Mouse (Mus musculus): Measurements from ENCODE around the gene Cnpy1.

Cnpy1 gene

DNA sequence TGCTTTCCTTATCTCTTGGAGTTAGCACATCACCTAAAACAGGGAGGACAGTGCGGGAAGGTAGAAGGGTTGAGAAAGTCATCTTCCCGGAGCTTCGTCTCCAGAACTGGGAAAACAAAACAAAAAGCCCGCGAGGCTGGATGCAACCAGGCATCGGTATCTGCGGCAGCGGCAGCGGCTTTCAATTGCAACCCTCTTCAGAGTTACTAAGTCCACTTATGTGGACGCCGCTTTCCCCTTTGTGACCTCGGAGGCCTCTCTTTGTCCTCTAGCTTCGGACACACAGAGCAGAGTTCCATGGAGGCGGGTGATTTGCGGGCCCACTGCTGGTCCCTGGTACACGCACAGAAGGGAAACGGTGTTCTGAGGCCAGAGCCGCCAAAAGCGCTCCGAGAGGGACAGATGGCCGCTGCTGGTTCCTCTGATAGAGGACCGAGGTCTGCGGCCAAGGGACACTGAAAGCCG lies 83.6 kb downstream of the Cnpy1 start:
- DNase-seq = no peak

DNA sequence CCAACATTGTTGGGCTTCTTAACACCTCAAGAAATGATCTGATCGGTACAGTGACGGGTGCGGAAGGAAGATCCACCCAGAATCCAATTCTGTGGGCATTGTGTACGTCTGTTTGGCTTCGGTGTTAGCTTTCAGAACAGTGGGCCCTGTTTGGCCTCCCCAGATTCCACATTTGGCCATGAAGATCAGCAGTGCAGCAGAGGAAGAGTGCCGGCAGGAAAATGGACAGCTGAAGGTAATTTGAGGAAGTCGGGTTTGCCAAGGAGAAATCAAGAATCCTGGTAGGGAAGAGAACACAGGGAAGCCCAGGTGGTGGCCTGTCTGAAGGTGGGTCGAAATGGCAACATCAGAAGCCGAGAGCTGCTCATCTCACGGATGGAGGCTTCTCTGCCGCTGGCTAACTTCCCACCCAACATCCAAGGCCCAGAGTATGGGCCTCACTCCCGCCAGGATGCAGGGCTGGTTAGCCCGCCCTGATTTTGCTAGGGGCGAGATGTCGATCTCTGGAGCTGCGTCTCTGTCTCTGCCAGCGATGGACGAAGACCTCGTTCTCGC lies 84.1 kb downstream of the Cnpy1 start:
- no peak for DNase-seq

DNA sequence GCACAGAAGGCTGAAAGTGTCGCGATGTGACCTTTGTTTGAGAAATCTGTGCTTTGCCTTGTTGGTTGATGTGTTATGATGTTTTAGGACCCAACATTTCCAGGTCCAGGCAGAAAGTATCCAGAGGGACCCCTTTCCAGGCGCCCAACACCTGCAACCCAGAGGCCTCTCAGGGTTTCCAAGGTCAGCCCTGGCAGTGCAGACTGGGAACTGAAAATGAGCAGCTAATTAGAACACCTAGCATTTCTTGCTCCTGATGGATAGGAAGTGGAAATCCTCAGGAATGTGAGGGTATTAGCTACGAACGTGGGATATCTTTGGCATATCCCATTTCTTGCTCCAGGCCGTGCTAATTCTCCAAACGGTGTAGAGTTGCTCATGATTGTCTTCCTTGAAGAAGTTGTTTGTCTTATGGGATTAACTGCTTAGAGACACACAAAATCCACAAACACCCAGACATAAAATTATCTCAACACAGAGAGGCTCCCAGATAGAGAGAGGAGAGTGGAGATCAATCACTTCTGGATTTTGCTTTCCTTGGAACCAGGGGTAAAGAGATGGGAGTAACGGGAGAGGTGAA lies 85.6 kb downstream of the Cnpy1 start:
- no peak for DNase-seq

DNA sequence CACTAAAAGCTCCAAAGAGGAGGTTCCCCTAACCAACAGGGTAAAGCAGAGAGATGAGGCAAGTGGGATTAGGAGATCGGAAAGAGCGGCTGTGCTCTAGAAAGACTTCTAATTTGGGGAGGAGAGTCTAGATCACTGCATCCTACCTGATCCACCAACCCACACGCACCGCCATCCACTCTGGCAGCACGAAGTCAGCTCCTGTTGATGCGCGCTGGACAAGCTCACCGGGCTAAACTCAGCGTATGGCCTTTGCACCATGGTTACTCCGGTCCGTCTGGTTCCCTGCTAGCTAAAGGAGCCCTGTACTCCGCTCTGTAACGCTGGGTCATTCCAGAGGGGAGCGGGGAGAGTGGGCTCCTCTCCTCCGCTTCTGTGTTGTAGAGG lies 86.5 kb downstream of the Cnpy1 start:
- DNase-seq = no peak

DNA sequence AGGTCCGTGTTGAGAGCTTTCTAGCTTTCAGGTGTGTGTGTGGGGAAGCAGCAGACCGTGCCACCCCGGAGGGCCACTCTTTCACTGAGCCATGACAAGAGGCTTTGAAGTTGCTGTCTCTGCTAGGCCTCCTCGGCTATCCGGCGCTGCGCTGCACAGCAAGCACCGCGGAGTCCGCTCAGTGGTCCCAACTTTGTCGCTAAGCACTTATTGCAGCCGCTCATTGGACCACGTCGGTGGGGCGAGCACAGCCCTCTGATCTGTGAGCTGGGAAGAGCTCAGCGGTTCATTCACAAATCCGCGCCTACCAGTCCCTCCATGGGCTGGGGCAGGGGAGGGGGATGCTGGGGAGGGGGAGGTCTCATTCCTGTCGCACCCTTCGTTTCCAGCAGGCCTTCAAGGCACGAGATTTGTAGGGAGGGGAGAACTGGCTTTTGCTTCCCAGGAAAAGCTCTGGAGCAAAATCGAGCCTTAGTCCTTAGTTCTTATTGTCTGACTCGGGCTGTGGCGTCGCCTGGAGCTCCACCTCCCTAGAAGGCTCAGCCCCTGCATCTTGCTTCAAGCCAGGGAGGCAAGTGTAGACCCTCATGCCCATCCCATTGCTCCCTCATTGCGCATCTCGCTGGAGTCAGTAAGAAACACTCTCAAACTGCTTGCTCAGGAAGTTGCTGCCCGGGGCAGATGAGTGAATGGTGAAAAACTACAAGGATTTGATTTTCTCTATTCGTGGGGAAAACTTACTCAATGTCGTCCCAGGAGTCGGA lies 87.1 kb downstream of the Cnpy1 start:
- no peak for DNase-seq

DNA sequence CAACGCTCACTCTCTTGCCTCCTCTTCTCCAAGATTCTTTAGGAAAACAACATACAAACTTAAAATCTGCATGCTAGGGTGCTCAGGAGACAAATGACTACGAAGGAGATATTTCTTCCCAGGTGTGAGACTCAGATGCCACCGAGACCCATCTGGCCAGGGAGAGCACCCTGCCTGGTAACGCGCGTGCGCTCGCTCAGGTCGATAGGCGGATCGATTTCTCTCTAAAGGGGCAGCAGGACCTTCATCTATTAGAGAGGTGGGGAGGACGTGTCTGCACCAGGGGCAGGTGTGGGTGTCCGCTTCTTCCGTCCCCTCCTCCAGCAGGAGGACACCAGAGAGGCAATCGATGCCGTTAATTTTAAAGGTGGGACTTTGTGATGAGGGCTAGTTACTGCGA lies 87.8 kb downstream of the Cnpy1 start:
- no peak for DNase-seq

DNA sequence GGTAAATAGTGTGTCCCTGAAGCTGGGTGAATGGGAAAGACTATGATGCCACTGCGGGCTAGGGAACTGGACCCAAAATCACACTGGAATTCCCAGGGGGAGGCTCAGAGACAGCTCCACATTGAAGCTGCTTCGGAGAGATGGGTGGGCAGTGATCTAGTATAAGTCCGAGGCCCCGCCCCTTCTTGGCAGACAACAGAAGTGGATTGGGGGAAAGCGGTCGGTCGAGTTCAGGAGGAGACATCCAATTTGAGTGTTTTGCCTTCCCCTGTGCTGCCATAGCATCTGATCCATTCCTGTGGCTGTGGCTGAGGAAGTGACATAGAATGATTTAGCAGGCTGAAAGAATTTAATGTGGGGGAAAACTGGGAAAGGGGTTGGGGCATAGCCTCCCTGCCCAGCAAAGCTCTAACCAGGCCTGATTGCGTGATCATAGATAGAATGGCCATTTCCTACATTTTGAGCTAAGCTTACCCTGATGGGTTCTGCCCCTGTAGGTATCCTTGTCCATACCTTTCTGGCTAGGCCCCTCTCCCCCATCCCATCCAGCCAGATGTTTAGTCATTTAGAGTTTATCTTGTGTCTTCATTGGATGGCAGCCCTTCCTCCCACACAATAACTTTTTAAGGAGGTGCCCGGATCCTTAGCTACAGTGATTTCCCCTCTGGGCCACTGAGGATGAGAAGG lies 88.4 kb downstream of the Cnpy1 start:
- DNase-seq = no peak

Data from right cerebral cortex, postnatal 4 days (tissue).